Mouse (Mus musculus) telencephalon, adult 2 months (tissue): ENCODE measurements around the gene Mitf.

Experiments used
- DNase-seq: peaks from one replicate; pipeline ENCODE4 v3.0.0-alpha.2; 2011; ENCODE audit warnings: low read depth, low spot score

The Mitf gene

GRCm38 (mm10) chr6:98046295-98047108, 239.7 kb downstream of the Mitf start:
- peak; percentile 35 for DNase-seq

GRCm38 (mm10) chr6:98047741-98048140, 240.9 kb downstream of the Mitf start:
- DNase-seq: no peak

GRCm38 (mm10) chr6:98048671-98049438, 242.0 kb downstream of the Mitf start:
- DNase-seq: peak; percentile 68

GRCm38 (mm10) chr6:98049551-98049950, 242.7 kb downstream of the Mitf start:
- DNase-seq: no peak

GRCm38 (mm10) chr6:98061878-98062277, 255.0 kb downstream of the Mitf start:
- no peak for DNase-seq

- DNase-seq: no peak
Measured at GRCm38 (mm10) chr6:98064926-98065325, 258.1 kb downstream of the Mitf start.

- no peak for DNase-seq
Measured at GRCm38 (mm10) chr6:98066420-98066819, 259.6 kb downstream of the Mitf start.
